Mouse (Mus musculus): ENCODE results near the gene Mtmr11. TPM values are rescaled to one million over a fixed set of nuclear protein-coding genes. Genes with fewer than 3 reads are reported as not detected.

The Mtmr11 gene
- total and polyA plus RNA-seq, 2 experiments: 1.2 to 2.8 TPM

DNA sequence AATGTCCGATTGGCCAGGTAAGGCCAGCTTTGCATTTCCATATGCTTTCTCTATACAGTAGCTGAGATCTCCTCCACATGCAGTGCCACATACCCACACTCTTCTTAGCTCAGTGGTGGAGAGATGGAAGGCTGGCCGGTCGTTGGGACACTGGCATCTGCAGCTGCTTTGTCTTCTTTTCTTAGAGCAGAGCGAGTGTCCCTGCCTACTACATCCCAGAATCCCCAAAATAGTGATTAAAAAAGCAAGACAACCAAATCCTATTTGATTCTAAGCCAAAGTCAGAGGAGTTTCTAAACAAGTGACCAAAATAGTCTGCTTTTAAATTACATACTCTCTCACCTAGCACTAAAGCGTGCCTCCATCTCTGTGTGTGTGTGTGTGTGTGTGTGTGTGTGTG, 9.2 kb upstream of the Mtmr11 start:
- H3K4me3 ChIP-seq (ENCODE audit: insufficient read depth, low read depth, low read length): no peak overlapping the region
- no peak overlapping the region for H3K27ac ChIP-seq (replicated peaks; ENCODE audit: insufficient read depth, low read depth, low read length)
- peaks cover 25% of the 10 kb centered on the region for H3K36me3 ChIP-seq (ENCODE audit: control insufficient read depth, insufficient read depth, low read length)
- no peak for TF ChIP-seq POLR2A (IDR thresholded peaks at IDR 0.05; ENCODE audit: extremely low read depth, insufficient read depth, low read length)
- TF ChIP-seq CTCF (IDR thresholded peaks at IDR 0.05; ENCODE audit: low read depth, low read length): no peak
- H3K79me2 ChIP-seq (ENCODE audit: control insufficient read depth, insufficient read depth, low read length): no peaks in the 10 kb centered on the region
- H3K9ac ChIP-seq (ENCODE audit: low read depth, low read length): no peak overlapping the region
- DNase-seq (ENCODE audit: extremely low read depth, low read depth, low spot score): no peak
- no peaks in the 10 kb centered on the region for H3K27me3 ChIP-seq (ENCODE audit: control insufficient read depth, insufficient read depth, low read length)
- WGBS: 95% methylated on average over 5 of the region's 5 CpGs
- no peaks in the 10 kb centered on the region; the same call in 1 of the 2 replicates for H3K4me1 ChIP-seq (ENCODE audit: control insufficient read depth, insufficient read depth, low read length)

- TF ChIP-seq CTCF (IDR thresholded peaks at IDR 0.05; ENCODE audit: low read depth, low read length) (no peak), POLR2A (IDR thresholded peaks at IDR 0.05; ENCODE audit: extremely low read depth, insufficient read depth, low read length) (no peak)
- Histone ChIP-seq H3K36me3 (ENCODE audit: control insufficient read depth, insufficient read depth, low read length) (peaks cover 25% of the 10 kb centered on the region), H3K9ac (ENCODE audit: low read depth, low read length) (no peak overlapping the region), H3K79me2 (ENCODE audit: control insufficient read depth, insufficient read depth, low read length) (no peaks in the 10 kb centered on the region), H3K27me3 (ENCODE audit: control insufficient read depth, insufficient read depth, low read length) (no peaks in the 10 kb centered on the region), H3K4me1 (ENCODE audit: control insufficient read depth, insufficient read depth, low read length) (peaks cover 2% of the 10 kb centered on the region; the same call in 1 of the 2 replicates), H3K27ac (replicated peaks; ENCODE audit: insufficient read depth, low read depth, low read length) (no peak overlapping the region), H3K4me3 (ENCODE audit: insufficient read depth, low read depth, low read length) (no peak overlapping the region)
- DNase-seq (ENCODE audit: extremely low read depth, low read depth, low spot score): no peak
- WGBS: 93% methylated on average over 8 of the region's 8 CpGs
Measured at GRCm38 (mm10) chr3:96155501-96155900, 6.3 kb upstream of the Mtmr11 start.

GRCm38 (mm10) chr3:96159820-96160219, 2.0 kb upstream of the Mtmr11 start:
- H3K79me2 ChIP-seq (ENCODE audit: control insufficient read depth, insufficient read depth, low read length): no peaks in the 10 kb centered on the region
- H3K9ac ChIP-seq (ENCODE audit: low read depth, low read length): no peak overlapping the region
- no peak overlapping the region for H3K4me3 ChIP-seq (ENCODE audit: insufficient read depth, low read depth, low read length)
- no peaks in the 10 kb centered on the region for H3K36me3 ChIP-seq (ENCODE audit: control insufficient read depth, insufficient read depth, low read length)
- peak; percentile 18 for DNase-seq (ENCODE audit: extremely low read depth, low read depth, low spot score)
- no peaks in the 10 kb centered on the region for H3K27me3 ChIP-seq (ENCODE audit: control insufficient read depth, insufficient read depth, low read length)
- TF ChIP-seq POLR2A (IDR thresholded peaks at IDR 0.05; ENCODE audit: extremely low read depth, insufficient read depth, low read length) (no peak), CTCF (IDR thresholded peaks at IDR 0.05; ENCODE audit: low read depth, low read length) (no peak)
- 42% methylated on average over 4 of the region's 4 CpGs for WGBS
- H3K27ac ChIP-seq (replicated peaks; ENCODE audit: insufficient read depth, low read depth, low read length): no peak overlapping the region
- H3K4me1 ChIP-seq (ENCODE audit: control insufficient read depth, insufficient read depth, low read length): peaks cover 8% of the 10 kb centered on the region

DNA sequence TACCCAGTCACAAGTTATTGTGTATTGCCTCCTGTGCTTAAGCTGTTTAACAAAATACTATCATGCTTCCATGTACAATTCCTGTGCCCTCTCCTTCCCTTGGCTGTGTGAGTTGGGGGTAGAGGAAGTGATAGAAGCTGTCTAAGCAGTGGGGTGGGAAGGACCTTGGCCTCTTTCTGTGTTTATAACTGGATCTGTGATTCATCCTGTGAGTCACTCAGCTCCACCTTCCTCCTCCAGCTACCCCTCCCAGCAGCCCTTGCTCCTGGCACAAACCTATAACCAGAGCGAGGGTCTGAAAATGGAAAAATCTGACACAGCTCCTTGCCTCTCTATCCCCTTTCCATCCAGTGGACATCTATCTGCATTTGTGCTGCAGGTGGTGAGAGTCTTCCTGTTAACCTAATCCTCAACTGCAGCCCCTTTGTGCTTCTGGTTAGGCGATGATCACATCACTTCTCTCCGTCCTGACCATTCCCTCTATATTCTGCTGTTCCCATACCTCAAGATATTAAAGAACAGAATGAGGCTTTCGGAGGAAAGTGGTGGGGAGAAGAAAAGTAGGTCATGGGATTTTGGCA, 1.5 kb upstream of the Mtmr11 start:
- TF ChIP-seq POLR2A (IDR thresholded peaks at IDR 0.05; ENCODE audit: extremely low read depth, insufficient read depth, low read length) (no peak), CTCF (IDR thresholded peaks at IDR 0.05; ENCODE audit: low read depth, low read length) (no peak)
- WGBS: 50% methylated on average over 4 of the region's 4 CpGs
- H3K4me3 ChIP-seq (ENCODE audit: insufficient read depth, low read depth, low read length): no peak overlapping the region
- peak; percentile 36 for DNase-seq (ENCODE audit: extremely low read depth, low read depth, low spot score)
- H3K27me3 ChIP-seq (ENCODE audit: control insufficient read depth, insufficient read depth, low read length): no peaks in the 10 kb centered on the region
- no peaks in the 10 kb centered on the region for H3K79me2 ChIP-seq (ENCODE audit: control insufficient read depth, insufficient read depth, low read length)
- H3K4me1 ChIP-seq (ENCODE audit: control insufficient read depth, insufficient read depth, low read length): peaks cover 8% of the 10 kb centered on the region
- no peaks in the 10 kb centered on the region for H3K36me3 ChIP-seq (ENCODE audit: control insufficient read depth, insufficient read depth, low read length)
- H3K9ac ChIP-seq (ENCODE audit: low read depth, low read length): no peak overlapping the region
- H3K27ac ChIP-seq (replicated peaks; ENCODE audit: insufficient read depth, low read depth, low read length): no peak overlapping the region

GRCm38 (mm10) chr3:96160803-96161516, 844 bp upstream of the Mtmr11 start:
- peak; percentile 81 for DNase-seq (ENCODE audit: extremely low read depth, low read depth, low spot score)
- peaks cover 8% of the 10 kb centered on the region for H3K4me1 ChIP-seq (ENCODE audit: control insufficient read depth, insufficient read depth, low read length)
- no peaks in the 10 kb centered on the region for H3K36me3 ChIP-seq (ENCODE audit: control insufficient read depth, insufficient read depth, low read length)
- H3K4me3 ChIP-seq (ENCODE audit: insufficient read depth, low read depth, low read length): peak overlapping the region; percentile 44
- peak overlapping the region; percentile 71 for H3K27ac ChIP-seq (replicated peaks; ENCODE audit: insufficient read depth, low read depth, low read length)
- peak overlapping the region; percentile 67 for H3K9ac ChIP-seq (ENCODE audit: low read depth, low read length)
- no peaks in the 10 kb centered on the region for H3K27me3 ChIP-seq (ENCODE audit: control insufficient read depth, insufficient read depth, low read length)
- WGBS: 3% methylated on average over 12 of the region's 12 CpGs
- no peak for TF ChIP-seq CTCF (IDR thresholded peaks at IDR 0.05; ENCODE audit: low read depth, low read length)
- peak; percentile 45; the same call in 1 of the 2 replicates for TF ChIP-seq POLR2A (IDR thresholded peaks at IDR 0.05; ENCODE audit: extremely low read depth, insufficient read depth, low read length)
- no peaks in the 10 kb centered on the region for H3K79me2 ChIP-seq (ENCODE audit: control insufficient read depth, insufficient read depth, low read length)

- Histone ChIP-seq H3K9ac (ENCODE audit: low read depth, low read length) (no peak overlapping the region), H3K4me3 (ENCODE audit: insufficient read depth, low read depth, low read length) (no peak overlapping the region), H3K79me2 (ENCODE audit: control insufficient read depth, insufficient read depth, low read length) (no peaks in the 10 kb centered on the region), H3K27me3 (ENCODE audit: control insufficient read depth, insufficient read depth, low read length) (no peaks in the 10 kb centered on the region), H3K4me1 (ENCODE audit: control insufficient read depth, insufficient read depth, low read length) (peaks cover 8% of the 10 kb centered on the region), H3K36me3 (ENCODE audit: control insufficient read depth, insufficient read depth, low read length) (no peaks in the 10 kb centered on the region), H3K27ac (replicated peaks; ENCODE audit: insufficient read depth, low read depth, low read length) (no peak overlapping the region)
- TF ChIP-seq POLR2A (IDR thresholded peaks at IDR 0.05; ENCODE audit: extremely low read depth, insufficient read depth, low read length) (no peak), CTCF (IDR thresholded peaks at IDR 0.05; ENCODE audit: low read depth, low read length) (no peak)
- no peak for DNase-seq (ENCODE audit: extremely low read depth, low read depth, low spot score)
- 93% methylated on average over 6 of the region's 6 CpGs for WGBS
Measured at GRCm38 (mm10) chr3:96163040-96163439, 1.2 kb downstream of the Mtmr11 start.

All from liver, adult 2 months (tissue).